8 mouse cellular contexts compared by ENCODE assay signal in the genomic region with DNA sequence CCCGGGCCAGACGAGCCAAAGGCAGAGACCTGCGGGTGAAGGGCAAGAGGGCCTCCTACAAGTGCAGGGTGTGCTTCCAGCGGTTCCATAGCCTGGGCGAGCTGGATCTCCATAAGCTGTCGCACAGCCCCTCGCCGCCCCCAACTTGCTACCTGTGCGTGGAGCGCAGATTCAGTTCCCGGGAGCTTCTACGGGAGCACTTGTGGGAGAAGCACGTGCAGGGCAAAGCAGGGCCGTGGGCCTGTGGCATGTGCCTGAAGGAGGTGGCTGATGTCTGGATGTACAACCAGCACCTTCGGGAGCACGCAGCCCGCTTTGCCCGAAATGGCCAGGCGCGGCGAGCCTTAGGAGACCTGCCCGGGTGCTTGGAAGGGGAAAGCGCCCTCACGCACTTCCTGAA. TPM values are rescaled to one million over a fixed set of nuclear protein-coding genes. Genes with fewer than 3 reads are reported as not detected.
A peak's percentile ranks its signal among the peaks of the same experiment; 100 is the strongest.
DNase-seq lines count a peak whose midpoint lies in the region; ATAC-seq lines count a peak whose summit lies in the region.

No protein-coding gene starts in this region.

- intact Hi-C loops in heart, postnatal 36 days (cut with DNase I), result no loop called here

- no peak for ATAC-seq in heart, embryonic 14.5 days (ENCODE audit: insufficient number of reproducible peaks, insufficient read depth, low FRiP score, low read depth)
- ATAC-seq in forebrain, embryonic 14.5 days, result peak; percentile 14; the same call in 1 of the 2 replicates
- ATAC-seq in liver, embryonic 15.5 days (ENCODE audit: insufficient read depth), result no peak

- H3K4me3 ChIP-seq in heart, embryonic 14.5 days (ENCODE audit: control insufficient read depth in 1 of 2, insufficient read depth in 1 of 2, low read depth in 1 of 2, low read length in 2 of 2), result peak overlapping the region; percentile 41 to 47
- peak overlapping the region; percentile 33 for H3K4me3 ChIP-seq in forebrain, embryonic 14.5 days (ENCODE audit: low read depth, low read length)
- peak overlapping the region; percentile 51 for H3K4me3 ChIP-seq in liver, embryonic 15.5 days (replicated peaks)

- no peak overlapping the region for H3K27ac ChIP-seq in heart, embryonic 14.5 days (replicated peaks in 1 of 2; ENCODE audit: control insufficient read depth in 1 of 2, insufficient read depth in 1 of 2, low read depth in 2 of 2, low read length in 2 of 2)
- H3K27ac ChIP-seq in forebrain, embryonic 14.5 days (ENCODE audit: low read depth, low read length), result no peak overlapping the region
- no peak overlapping the region for H3K27ac ChIP-seq in liver, embryonic 15.5 days (replicated peaks)

- DNase-seq in heart, postnatal 36 days, result no peak
- DNase-seq in ES-CJ7 (ENCODE audit: low read depth, low spot score), result peak; percentile 54
- no peak for DNase-seq in forebrain, embryonic 14.5 days (ENCODE audit: low spot score)
- DNase-seq in urinary bladder, postnatal 10 days (ENCODE audit: low spot score), result no peak
- no peak for DNase-seq in spleen, postnatal 36 days (ENCODE audit: low spot score in 2 of 2)
- DNase-seq in kidney, adult 18-20 months, result no peak

- H3K4me1 ChIP-seq in heart, embryonic 14.5 days (ENCODE audit: control insufficient read depth in 2 of 2, insufficient read depth in 2 of 2, low read length in 2 of 2), result peaks cover 7 to 9% of the 10 kb centered on the region in 2 experiments; a peak in 3 of 4 replicates
- peaks cover 4% of the 10 kb centered on the region; the same call in 1 of the 2 replicates for H3K4me1 ChIP-seq in forebrain, embryonic 14.5 days (ENCODE audit: control insufficient read depth, insufficient read depth, low read length)
- H3K4me1 ChIP-seq in liver, embryonic 15.5 days (replicated peaks), result peaks cover 21% of the 10 kb centered on the region

- H3K9me3 ChIP-seq in heart, embryonic 14.5 days (ENCODE audit: control insufficient read depth, low read length), result no peaks in the 10 kb centered on the region
- no peaks in the 10 kb centered on the region for H3K9me3 ChIP-seq in forebrain, embryonic 14.5 days (replicated peaks; ENCODE audit: control insufficient read depth, low read length)
- no peaks in the 10 kb centered on the region for H3K9me3 ChIP-seq in liver, embryonic 15.5 days (replicated peaks)

- WGBS in heart, embryonic 14.5 days, result 52% methylated on average over 24 of the region's 24 CpGs
- 66% methylated on average over 24 of the region's 24 CpGs for WGBS in forebrain, embryonic 14.5 days
- 57% methylated on average over 24 of the region's 24 CpGs for WGBS in liver, embryonic 15.5 days (ENCODE audit: insufficient replicate concordance)

- H3K36me3 ChIP-seq in heart, embryonic 14.5 days (ENCODE audit: control insufficient read depth, insufficient read depth, low read length), result no peaks in the 10 kb centered on the region
- H3K36me3 ChIP-seq in forebrain, embryonic 14.5 days (ENCODE audit: control insufficient read depth, insufficient read depth, low read length), result no peaks in the 10 kb centered on the region
- H3K36me3 ChIP-seq in liver, embryonic 15.5 days (replicated peaks), result no peaks in the 10 kb centered on the region

- peak overlapping the region; percentile 78 for H3K4me2 ChIP-seq in heart, embryonic 14.5 days (ENCODE audit: low read length)
- H3K4me2 ChIP-seq in forebrain, embryonic 14.5 days (ENCODE audit: low read length), result peak overlapping the region; percentile 60
- peak overlapping the region; percentile 75 for H3K4me2 ChIP-seq in liver, embryonic 15.5 days

- peaks cover 16% of the 10 kb centered on the region for H3K27me3 ChIP-seq in heart, embryonic 14.5 days (ENCODE audit: control insufficient read depth, insufficient read depth, low read length)
- no peaks in the 10 kb centered on the region for H3K27me3 ChIP-seq in forebrain, embryonic 14.5 days (replicated peaks; ENCODE audit: control insufficient read depth, insufficient read depth, low read length)
- peaks cover 73% of the 10 kb centered on the region for H3K27me3 ChIP-seq in liver, embryonic 15.5 days

- peak overlapping the region; percentile 68 for H3K9ac ChIP-seq in heart, embryonic 14.5 days (ENCODE audit: low read length)
- peak overlapping the region; percentile 62 for H3K9ac ChIP-seq in forebrain, embryonic 14.5 days (ENCODE audit: low read length)
- no peak overlapping the region for H3K9ac ChIP-seq in liver, embryonic 15.5 days

RNA-seq across cellular contexts. Expression of a gene that starts 13.1 kb away (rescaled TPM):
- 4.4 and 6.1 TPM in 2 replicates for polyA plus RNA-seq in heart, embryonic 14.5 days (2014; fragmentation: Nextera tagmentation; extraction: Ambion mirVana)
- 10 to 100 TPM; 23.1 to 30.0 TPM for total RNA-seq in heart, postnatal 36 days (2021)
- 0.41 and 0.47 TPM in 2 replicates for polyA plus RNA-seq in forebrain, embryonic 14.5 days (2014; fragmentation: Nextera tagmentation; extraction: Ambion mirVana)
- polyA plus RNA-seq in liver, embryonic 15.5 days (2015; fragmentation: Nextera tagmentation; extraction: Ambion mirVana), result 12.0 and 14.9 TPM in 2 replicates
